Mouse (Mus musculus) gastrocnemius, postnatal 10 days (tissue): ENCODE results near the gene Map7d1. TPM values are rescaled to one million over a fixed set of nuclear protein-coding genes. Genes with fewer than 3 reads are reported as not detected.

Experiments
- DNase-seq: peaks from one replicate; pipeline ENCODE4 v3.0.0; 2021; ENCODE audit warnings: mixed read lengths
- total RNA-seq, 2 experiments: library from RNA; stranded (reverse); gene quantifications; 2 replicates each; pipeline ENCODE4 v1.2.3; 2021

The Map7d1 gene
- total RNA-seq, 2 experiments from 2014 or later = 209 to 239 TPM

- no peak for DNase-seq
Measured at GRCm38 (mm10) chr4:126269292-126269691, 13.1 kb upstream of the Map7d1 start.

GRCm38 (mm10) chr4:126262119-126262807, 6.1 kb upstream of the Map7d1 start, which contains the start of gene Trappc3:
TSS of gene Trappc3 (plus strand) at chr4:126262325.
- peak; percentile 99 for DNase-seq

- no peak for DNase-seq
Measured at GRCm38 (mm10) chr4:126261675-126262074, 5.5 kb upstream of the Map7d1 start.

GRCm38 (mm10) chr4:126261266-126261665, 5.1 kb upstream of the Map7d1 start:
- DNase-seq = peak; percentile 41

GRCm38 (mm10) chr4:126260520-126261201, 4.5 kb upstream of the Map7d1 start:
- DNase-seq = peak; percentile 78

GRCm38 (mm10) chr4:126259523-126260160, 3.5 kb upstream of the Map7d1 start:
- DNase-seq = peak; percentile 75

GRCm38 (mm10) chr4:126259063-126259462, 2.9 kb upstream of the Map7d1 start:
- DNase-seq = no peak

GRCm38 (mm10) chr4:126256967-126257881, 1.1 kb upstream of the Map7d1 start:
- DNase-seq = peak; percentile 68

GRCm38 (mm10) chr4:126255113-126256001, 786 bp downstream of the Map7d1 start:
- DNase-seq = peak; percentile 51

GRCm38 (mm10) chr4:126254315-126255112, 1.6 kb downstream of the Map7d1 start:
- peak; percentile 60 for DNase-seq

GRCm38 (mm10) chr4:126253637-126254272, 2.4 kb downstream of the Map7d1 start:
- no peak for DNase-seq

- no peak for DNase-seq
Measured at GRCm38 (mm10) chr4:126252411-126253237, 3.5 kb downstream of the Map7d1 start.

- no peak for DNase-seq
Measured at GRCm38 (mm10) chr4:126251655-126252254, 4.4 kb downstream of the Map7d1 start.

GRCm38 (mm10) chr4:126250659-126251058, 5.5 kb downstream of the Map7d1 start:
- DNase-seq = no peak

- DNase-seq = no peak
Measured at GRCm38 (mm10) chr4:126248261-126248868, 7.8 kb downstream of the Map7d1 start.

GRCm38 (mm10) chr4:126246202-126246889, 9.8 kb downstream of the Map7d1 start:
- DNase-seq = no peak

- DNase-seq = no peak
Measured at GRCm38 (mm10) chr4:126242510-126242909, 13.6 kb downstream of the Map7d1 start.
